Mouse (Mus musculus) adrenal gland, postnatal 4 days (tissue): ENCODE measurements around the gene Jakmip3. TPM values are rescaled to one million over a fixed set of nuclear protein-coding genes. Genes with fewer than 3 reads are reported as not detected.

Source experiments
- total RNA-seq, 2 experiments: library from RNA; stranded (reverse); gene quantifications; 2 replicates each; pipeline ENCODE4 v1.2.3; 2021

Jakmip3 gene
- total RNA-seq, 2 experiments from 2014 or later: 3.5 to 5.0 TPM

Other genes starting within 250 kb of the Jakmip3 start
- gene Ppp2r2d, start 94.7 kb upstream of the Jakmip3 start, total RNA-seq: 10 to 100 TPM; 64.3 to 69.6 TPM
- gene Mapk1ip1, start 94.5 kb upstream of the Jakmip3 start, total RNA-seq: 10 to 100 TPM; 25.7 to 26.2 TPM
- gene Bnip3, start 31.2 kb upstream of the Jakmip3 start, total RNA-seq: 100 to 1,000 TPM; 124 to 135 TPM
- gene Dpysl4, start 145.3 kb downstream of the Jakmip3 start, total RNA-seq: 1 to 10 TPM; 5.9 to 6.1 TPM